Mouse (Mus musculus) adrenal gland, postnatal 10 days (tissue): ENCODE data around the gene Trib2. TPM values are rescaled to one million over a fixed set of nuclear protein-coding genes. Genes with fewer than 3 reads are reported as not detected.

Source experiments
- DNase-seq: peaks from one replicate; pipeline ENCODE4 v3.0.0; 2021; ENCODE audit warnings: mixed read lengths
- long read RNA-seq, 2 experiments: library from polyadenylated mRNA; stranded (forward); transcript quantifications; one replicate each; pipeline ENCODE4 v2.0.0; 2021
- total RNA-seq, 2 experiments: library from RNA; stranded (reverse); gene quantifications; 2 replicates each; pipeline ENCODE4 v1.2.3; 2021

Trib2 gene
- total RNA-seq, result 10 to 100 TPM; 24.8 to 25.1 TPM
- long read RNA-seq, experiment 1, full-length matches to known transcripts, result 11 of 19 reads
- long read RNA-seq, experiment 1, partial matches to known transcripts, result 1 of 19 reads
- long read RNA-seq, experiment 1, other reads (novel, unspliced or antisense), result 7 of 19 reads
- long read RNA-seq, experiment 2, full-length matches to known transcripts, result 11 of 18 reads
- long read RNA-seq, experiment 2, partial matches to known transcripts, result 0 of 18 reads
- long read RNA-seq, experiment 2, other reads (novel, unspliced or antisense), result 7 of 18 reads

- DNase-seq, result peak; percentile 94
These were observed at the start of gene Trib2 for GRCm38 (mm10) chr12:15816740-15817178. Trib2 (minus strand) TSS chr12:15816922.

GRCm38 (mm10) chr12:15858005-15858404 is 41.3 kb upstream of the Trib2 start:
- DNase-seq, result no peak

GRCm38 (mm10) chr12:15855891-15856290 is 39.2 kb upstream of the Trib2 start:
- DNase-seq, result no peak

- DNase-seq, result peak; percentile 26
These were observed 36.1 kb upstream of the Trib2 start for GRCm38 (mm10) chr12:15852781-15853180.

GRCm38 (mm10) chr12:15852031-15852430 is 35.3 kb upstream of the Trib2 start:
- no peak for DNase-seq

- DNase-seq, result peak; percentile 72
These were observed 33.7 kb upstream of the Trib2 start for GRCm38 (mm10) chr12:15850441-15850895.

GRCm38 (mm10) chr12:15849861-15850294 is 33.2 kb upstream of the Trib2 start:
- DNase-seq, result peak; percentile 76

GRCm38 (mm10) chr12:15848391-15848790 is 31.7 kb upstream of the Trib2 start:
- no peak for DNase-seq

GRCm38 (mm10) chr12:15844701-15845100 is 28.0 kb upstream of the Trib2 start:
- DNase-seq, result no peak

GRCm38 (mm10) chr12:15840864-15841557 is 24.3 kb upstream of the Trib2 start:
- DNase-seq, result no peak

GRCm38 (mm10) chr12:15838201-15838600 is 21.5 kb upstream of the Trib2 start:
- no peak for DNase-seq

GRCm38 (mm10) chr12:15837566-15837965 is 20.8 kb upstream of the Trib2 start:
- DNase-seq, result no peak

- no peak for DNase-seq
These were observed 15.9 kb upstream of the Trib2 start for GRCm38 (mm10) chr12:15832674-15833052.

GRCm38 (mm10) chr12:15831941-15832673 is 15.4 kb upstream of the Trib2 start:
- DNase-seq, result no peak

- DNase-seq, result no peak
These were observed 14.0 kb upstream of the Trib2 start for GRCm38 (mm10) chr12:15830750-15831149.

GRCm38 (mm10) chr12:15828815-15829398 is 12.2 kb upstream of the Trib2 start:
- peak; percentile 40 for DNase-seq

GRCm38 (mm10) chr12:15821019-15821418 is 4.3 kb upstream of the Trib2 start:
- DNase-seq, result no peak

GRCm38 (mm10) chr12:15817365-15817764 is 643 bp upstream of the Trib2 start:
- peak; percentile 29 for DNase-seq

- peak; percentile 63 for DNase-seq
These were observed 492 bp downstream of the Trib2 start for GRCm38 (mm10) chr12:15816254-15816605.

GRCm38 (mm10) chr12:15815576-15816253 is 1.0 kb downstream of the Trib2 start:
- DNase-seq, result peak; percentile 68

- peak; percentile 58 for DNase-seq
These were observed 1.5 kb downstream of the Trib2 start for GRCm38 (mm10) chr12:15815170-15815575.
